Mouse (Mus musculus) hindbrain, embryonic 11.5 days (tissue): Measurements from ENCODE around the gene Gm5089. TPM values are rescaled to one million over a fixed set of nuclear protein-coding genes. Genes with fewer than 3 reads are reported as not detected.
A peak's percentile ranks its signal among the peaks of the same experiment; 100 is the strongest.
"Not testable (repeated sequence)": the region's sequence is repeated elsewhere in the genome, so short reads cannot be mapped to it uniquely, and the experiment has no call there.

Experiments
- ATAC-seq: fragments of 200-750 bp; cut with Nextera tagmentation; 2 replicates; pipeline ENCODE4 v1.8.0; 2017; ENCODE audit warnings: mild to moderate bottlenecking, moderate TSS enrichment, moderate library complexity; ENCODE audit not compliant: low FRiP score
- DNase-seq: peaks from one replicate; pipeline ENCODE4 v3.0.0-alpha.2; 2015; ENCODE audit warnings: low spot score
- H3K27ac ChIP-seq: fragments of 300-500 bp; sonication (generic); 2 replicates; pipeline ENCODE4 v1.5.1; 2014; ENCODE audit warnings: mild to moderate bottlenecking, low read depth, low read length
- H3K27me3 ChIP-seq: fragments of 300-500 bp; sonication (generic); 2 replicates; pipeline ENCODE4 v1.6.1; 2014; ENCODE audit warnings: mild to moderate bottlenecking, low read length, moderate library complexity, mixed read lengths; ENCODE audit not compliant: control insufficient read depth, insufficient read depth
- H3K36me3 ChIP-seq: fragments of 300-500 bp; sonication (generic); 2 replicates; pipeline ENCODE4 v1.6.1; 2014; ENCODE audit warnings: mild to moderate bottlenecking, low read length, moderate library complexity, mixed read lengths; ENCODE audit not compliant: control insufficient read depth, insufficient read depth
- H3K4me1 ChIP-seq: fragments of 300-500 bp; sonication (generic); replicated peaks from 2 replicates; pipeline ENCODE4 v1.6.1; 2014; ENCODE audit warnings: low read length, mixed read lengths; ENCODE audit not compliant: control insufficient read depth, insufficient read depth
- H3K4me2 ChIP-seq: fragments of 300-500 bp; sonication (generic); replicated peaks from 2 replicates; pipeline ENCODE4 v1.6.1; 2014; ENCODE audit warnings: mild to moderate bottlenecking, low read depth, low read length
- H3K4me3 ChIP-seq: fragments of 300-500 bp; sonication (generic); 2 replicates; pipeline ENCODE4 v1.5.1; 2014; ENCODE audit warnings: low read depth, low read length
- H3K9ac ChIP-seq: fragments of 300-500 bp; sonication (generic); 2 replicates; pipeline ENCODE4 v1.6.1; 2014; ENCODE audit warnings: low read depth, low read length
- H3K9me3 ChIP-seq: fragments of 300-500 bp; sonication (generic); 2 replicates; pipeline ENCODE4 v1.6.1; 2016; ENCODE audit warnings: low read length; ENCODE audit not compliant: control insufficient read depth
- WGBS: fragments of 180-500 bp; shearing (Covaris S2); extraction: QIAGEN DNeasy Blood & Tissue Kit; methylation state at CpG from one replicate; pipeline ENCODE4 v1.1.7; 2014; 5-methylcytosine and 5-hydroxymethylcytosine counted together
- polyA plus RNA-seq: library from polyadenylated mRNA; unstranded; fragments of >200 nt; fragmentation: Nextera tagmentation; extraction: Ambion mirVana; gene quantifications from 2 replicates; pipeline ENCODE4 v1.2.1, GENCODE M21; 2014

Gene Gm5089
- polyA plus RNA-seq, 1 experiment from 2014 or later: 1.6 TPM

- ATAC-seq (no peak), DNase-seq (no peak)
- Histone ChIP-seq H3K36me3 (no peaks in the 10 kb centered on the region), H3K9ac (peak overlapping the region; percentile 68), H3K4me1 (peaks cover 8% of the 10 kb centered on the region; the same call in 1 of the 2 replicates), H3K27me3 (peaks cover 53% of the 10 kb centered on the region), H3K4me2 (peak overlapping the region; percentile 78), H3K27ac (peak overlapping the region; percentile 95), H3K9me3 (no peaks in the 10 kb centered on the region), H3K4me3 (peak overlapping the region; percentile 73)
- 4% methylated on average over 17 of the region's 17 CpGs for WGBS
Observed at GRCm38 (mm10) chr14:122462689-122463079, 11.8 kb upstream of the Gm5089 start.

GRCm38 (mm10) chr14:122461966-122462365 is 11.1 kb upstream of the Gm5089 start:
- Histone ChIP-seq H3K27me3 (peaks cover 48% of the 10 kb centered on the region), H3K4me1 (peaks cover 8% of the 10 kb centered on the region; the same call in 1 of the 2 replicates), H3K36me3 (no peaks in the 10 kb centered on the region), H3K27ac (peak overlapping the region; percentile 95), H3K9ac (peak overlapping the region; percentile 68), H3K4me2 (peak overlapping the region; percentile 78), H3K4me3 (peak overlapping the region; percentile 73), H3K9me3 (no peaks in the 10 kb centered on the region)
- ATAC-seq (no peak), DNase-seq (peak; percentile 48)
- WGBS: 5% methylated on average over 9 of the region's 9 CpGs

- peak overlapping the region; percentile 95 for H3K27ac ChIP-seq
Observed at GRCm38 (mm10) chr14:122461500-122461899, 10.6 kb upstream of the Gm5089 start.

GRCm38 (mm10) chr14:122460226-122460625 is 9.3 kb upstream of the Gm5089 start:
- H3K9ac ChIP-seq: peak overlapping the region; percentile 52
- no peak for ATAC-seq
- peak overlapping the region; percentile 25 for H3K4me3 ChIP-seq
- peaks cover 6% of the 10 kb centered on the region; the same call in 1 of the 2 replicates for H3K4me1 ChIP-seq
- no peak for DNase-seq
- peak overlapping the region; percentile 35 for H3K4me2 ChIP-seq
- no peaks in the 10 kb centered on the region for H3K9me3 ChIP-seq
- 47% methylated on average over 5 of the region's 5 CpGs for WGBS
- no peak overlapping the region; the same call in 1 of the 2 replicates for H3K27ac ChIP-seq
- peaks cover 37% of the 10 kb centered on the region for H3K27me3 ChIP-seq
- H3K36me3 ChIP-seq: no peaks in the 10 kb centered on the region

More at GRCm38 (mm10) chr14:122461500-122461899, 10.6 kb upstream of the Gm5089 start:
- WGBS: 23% methylated on average over 3 of the region's 3 CpGs
- H3K9ac ChIP-seq: peak overlapping the region; percentile 68
- no peaks in the 10 kb centered on the region for H3K36me3 ChIP-seq
- DNase-seq: no peak
- peaks cover 8% of the 10 kb centered on the region; the same call in 1 of the 2 replicates for H3K4me1 ChIP-seq
- no peaks in the 10 kb centered on the region for H3K9me3 ChIP-seq
- H3K4me3 ChIP-seq: peak overlapping the region; percentile 73
- H3K4me2 ChIP-seq: peak overlapping the region; percentile 78
- ATAC-seq: no peak
- H3K27me3 ChIP-seq: peaks cover 45% of the 10 kb centered on the region

- Histone ChIP-seq H3K9ac (peak overlapping the region; percentile 52), H3K27me3 (peaks cover 32% of the 10 kb centered on the region), H3K4me2 (peak overlapping the region; percentile 35), H3K4me3 (peak overlapping the region; percentile 25), H3K27ac (no peak overlapping the region), H3K4me1 (0 out of 2 replicates have a peak, but pooled peaks cover 3% of the 10 kb centered on the region), H3K9me3 (no peaks in the 10 kb centered on the region), H3K36me3 (no peaks in the 10 kb centered on the region)
- ATAC-seq (no peak), DNase-seq (no peak)
- WGBS: 92% methylated on average over 1 of the region's 1 CpGs
Observed at GRCm38 (mm10) chr14:122459776-122460175, 8.9 kb upstream of the Gm5089 start.

GRCm38 (mm10) chr14:122459332-122459731 is 8.4 kb upstream of the Gm5089 start:
- H3K4me2 ChIP-seq: peak overlapping the region; percentile 35; the same call in 1 of the 2 replicates
- WGBS: 88% methylated on average over 9 of the region's 12 CpGs

GRCm38 (mm10) chr14:122455562-122455958 is 4.6 kb upstream of the Gm5089 start:
- no peak overlapping the region for H3K27ac ChIP-seq
- WGBS: 39% methylated on average over 4 of the region's 4 CpGs
- no peaks in the 10 kb centered on the region for H3K36me3 ChIP-seq
- no peak for ATAC-seq
- H3K4me1 ChIP-seq: peaks cover 10% of the 10 kb centered on the region; the same call in 1 of the 2 replicates
- DNase-seq: peak; percentile 22
- H3K27me3 ChIP-seq: peaks cover 20% of the 10 kb centered on the region
- no peak overlapping the region for H3K4me3 ChIP-seq
- no peak overlapping the region for H3K4me2 ChIP-seq
- no peaks in the 10 kb centered on the region for H3K9me3 ChIP-seq
- no peak overlapping the region for H3K9ac ChIP-seq

More at GRCm38 (mm10) chr14:122459332-122459731, 8.4 kb upstream of the Gm5089 start:
- Histone ChIP-seq H3K27me3 (peaks cover 32% of the 10 kb centered on the region), H3K9ac (peak overlapping the region; percentile 52; the same call in 1 of the 2 replicates)
- H3K36me3 ChIP-seq, H3K9me3 ChIP-seq, H3K4me3 ChIP-seq, H3K4me1 ChIP-seq, ATAC-seq, H3K27ac ChIP-seq, DNase-seq: not testable (repeated sequence)

- H3K27ac ChIP-seq: peak overlapping the region; percentile 92; the same call in 1 of the 2 replicates
- no peak overlapping the region for H3K4me2 ChIP-seq
- no peaks in the 10 kb centered on the region for H3K9me3 ChIP-seq
- peaks cover 22% of the 10 kb centered on the region for H3K27me3 ChIP-seq
- ATAC-seq (no peak), DNase-seq (peak; percentile 51)
- no peak overlapping the region for H3K4me3 ChIP-seq
- WGBS: 22% methylated on average over 10 of the region's 10 CpGs
- no peak overlapping the region for H3K9ac ChIP-seq
- no peaks in the 10 kb centered on the region for H3K36me3 ChIP-seq
- peaks cover 14% of the 10 kb centered on the region for H3K4me1 ChIP-seq
Observed at GRCm38 (mm10) chr14:122454901-122455561, 4.1 kb upstream of the Gm5089 start.
